ENCODE assay signal across 8 mouse cellular contexts in genomic region chr6:48443592-48444309, GRCm38 (mm10). TPM values are rescaled to one million over a fixed set of nuclear protein-coding genes. Genes with fewer than 3 reads are reported as not detected.
DNase-seq lines count a peak whose midpoint lies in the region; ATAC-seq and TF ChIP-seq lines count a peak whose summit lies in the region.

No protein-coding gene starts in this region.

- DNase-seq in CD4-positive helper T cell, adult 2 months (ENCODE audit: low read depth, low spot score), result peak; percentile 92
- DNase-seq in fibroblast of lung, adult 2 months (ENCODE audit: low read depth), result peak; percentile 51
- peak; percentile 98 for DNase-seq in kidney, postnatal 14 days
- peak; percentile 71 for DNase-seq in liver, embryonic 13.5 days
- DNase-seq in natural killer cell, adult 2 months (ENCODE audit: low spot score in 2 of 2), result peak; percentile 73 to 84
- DNase-seq in telencephalon, adult 2 months (ENCODE audit: low read depth, low spot score), result peak; percentile 78

- peaks cover 22% of the 10 kb centered on the region for H3K36me3 ChIP-seq in heart, embryonic 15.5 days
- H3K36me3 ChIP-seq in liver, embryonic 13.5 days, result peaks cover 19% of the 10 kb centered on the region

- H3K4me1 ChIP-seq in bone marrow, adult 2 months (ENCODE audit: control insufficient read depth, insufficient read depth, low read length), result peaks cover 2% of the 10 kb centered on the region; the same call in 1 of the 2 replicates
- peaks cover 36% of the 10 kb centered on the region for H3K4me1 ChIP-seq in heart, embryonic 15.5 days (replicated peaks)
- H3K4me1 ChIP-seq in liver, embryonic 13.5 days (replicated peaks), result peaks cover 18% of the 10 kb centered on the region

- H3K4me2 ChIP-seq in heart, embryonic 15.5 days, result peak overlapping the region; percentile 98
- H3K4me2 ChIP-seq in liver, embryonic 13.5 days, result peak overlapping the region; percentile 77

- 0 out of 2 replicates have a peak, but pooled peaks have one; percentile 5 for TF ChIP-seq POLR2A in bone marrow, adult 2 months (IDR thresholded peaks at IDR 0.05; ENCODE audit: borderline replicate concordance, control insufficient read depth, low read depth, low read length)

- peak overlapping the region; percentile 55 for H3K4me3 ChIP-seq in bone marrow, adult 2 months (replicated peaks; ENCODE audit: control insufficient read depth, low read depth, low read length)
- peak overlapping the region; percentile 92 for H3K4me3 ChIP-seq in heart, embryonic 15.5 days
- peak overlapping the region; percentile 62 for H3K4me3 ChIP-seq in liver, embryonic 13.5 days (replicated peaks)

- no peak overlapping the region; the same call in 1 of the 2 replicates for H3K27ac ChIP-seq in bone marrow, adult 2 months (ENCODE audit: control insufficient read depth, insufficient read depth, low read depth, low read length, poor library complexity)
- peak overlapping the region; percentile 94 for H3K27ac ChIP-seq in heart, embryonic 15.5 days
- H3K27ac ChIP-seq in liver, embryonic 13.5 days, result no peak overlapping the region

- peaks cover 9% of the 10 kb centered on the region; the same call in 1 of the 2 replicates for H3K27me3 ChIP-seq in heart, embryonic 15.5 days
- H3K27me3 ChIP-seq in liver, embryonic 13.5 days, result peaks cover 35% of the 10 kb centered on the region

- WGBS in bone marrow, adult 2 months, result 7% methylated on average over 18 of the region's 19 CpGs
- WGBS in heart, embryonic 15.5 days, result 3% methylated on average over 19 of the region's 19 CpGs
- 4% methylated on average over 19 of the region's 19 CpGs for WGBS in liver, embryonic 13.5 days (ENCODE audit: insufficient replicate concordance)

- TF ChIP-seq CTCF in bone marrow, adult 2 months (IDR thresholded peaks at IDR 0.05; ENCODE audit: control insufficient read depth, insufficient read depth, low read length), result no peak

- peak; percentile 88 for ATAC-seq in heart, embryonic 15.5 days (replicated peaks; ENCODE audit: insufficient number of reproducible peaks, insufficient read depth, low FRiP score, low read depth)
- ATAC-seq in liver, embryonic 13.5 days (ENCODE audit: low read depth), result peak; percentile 78

- no peaks in the 10 kb centered on the region for H3K9me3 ChIP-seq in heart, embryonic 15.5 days (replicated peaks)
- H3K9me3 ChIP-seq in liver, embryonic 13.5 days (replicated peaks), result no peaks in the 10 kb centered on the region

- peak overlapping the region; percentile 43 for H3K9ac ChIP-seq in heart, embryonic 15.5 days
- H3K9ac ChIP-seq in liver, embryonic 13.5 days, result no peak overlapping the region

RNA-seq across cellular contexts. Expression of gene Zfp467, which starts 1.9 kb away (rescaled TPM):
- polyA plus RNA-seq in bone marrow, adult 2 months (2011; ENCODE audit: insufficient read depth, insufficient read length, low replicate concordance, missing spikeins), result 3.2 and 9.0 TPM in 2 replicates
- 18.5 and 20.4 TPM in 2 replicates for polyA plus RNA-seq in heart, embryonic 15.5 days (2015; fragmentation: Nextera tagmentation; extraction: Ambion mirVana)
- 1.8 and 1.9 TPM in 2 replicates for polyA plus RNA-seq in liver, embryonic 13.5 days (2015; fragmentation: Nextera tagmentation; extraction: Ambion mirVana)

RNA-seq across cellular contexts. Expression of gene Sspo, which starts 4.3 kb away (rescaled TPM):
- 0.25 and 0.27 TPM in 2 replicates for polyA plus RNA-seq in bone marrow, adult 2 months (2011; ENCODE audit: insufficient read depth, insufficient read length, low replicate concordance, missing spikeins)
- 0.16 and 0.51 TPM in 2 replicates for polyA plus RNA-seq in heart, embryonic 15.5 days (2015; fragmentation: Nextera tagmentation; extraction: Ambion mirVana)
- polyA plus RNA-seq in liver, embryonic 13.5 days (2015; fragmentation: Nextera tagmentation; extraction: Ambion mirVana), result 0.08 TPM in 1 of 2 replicates, not detected in the other

RNA-seq across cellular contexts. Expression of gene Krba1, which starts 48.4 kb away (rescaled TPM):
- 1.7 and 5.7 TPM in 2 replicates for polyA plus RNA-seq in bone marrow, adult 2 months (2011; ENCODE audit: insufficient read depth, insufficient read length, low replicate concordance, missing spikeins)
- polyA plus RNA-seq in heart, embryonic 15.5 days (2015; fragmentation: Nextera tagmentation; extraction: Ambion mirVana), result 15.4 and 18.6 TPM in 2 replicates
- polyA plus RNA-seq in liver, embryonic 13.5 days (2015; fragmentation: Nextera tagmentation; extraction: Ambion mirVana), result 1.8 and 2.0 TPM in 2 replicates
